Mouse (Mus musculus) right cerebral cortex, postnatal 36 days (tissue): ENCODE results near the gene Dnah1.

Source experiments
- DNase-seq, 2 experiments: peaks; one replicate each; pipeline ENCODE4 v3.0.0; 2022; ENCODE audit warnings: low spot score in 2 of 2, mixed read lengths in 1 of 2

The Dnah1 gene

GRCm38 (mm10) chr14:31233996-31234591 lies 89.6 kb downstream of the Dnah1 start:
- DNase-seq = peak; percentile 36 to 42

GRCm38 (mm10) chr14:31233070-31233995 lies 90.4 kb downstream of the Dnah1 start:
- DNase-seq = no peak

GRCm38 (mm10) chr14:31232404-31233069 lies 91.2 kb downstream of the Dnah1 start:
- no peak for DNase-seq

GRCm38 (mm10) chr14:31230442-31230841 lies 93.3 kb downstream of the Dnah1 start:
- no peak for DNase-seq

- no peak for DNase-seq
Measured at GRCm38 (mm10) chr14:31228234-31228633, 95.5 kb downstream of the Dnah1 start.

- peak in 1 of 2 experiments; percentile 44 for DNase-seq
Measured at GRCm38 (mm10) chr14:31226978-31227377, 96.7 kb downstream of the Dnah1 start.

- no peak for DNase-seq
Measured at GRCm38 (mm10) chr14:31217666-31218065, 106.0 kb downstream of the Dnah1 start, which contains the start of gene Sema3g. TSS of gene Sema3g (plus strand) at chr14:31217860.

- no peak for DNase-seq
Measured at GRCm38 (mm10) chr14:31216846-31217245, 106.8 kb downstream of the Dnah1 start, which contains the start of gene Nisch. TSS of gene Nisch (minus strand) at chr14:31216946.

GRCm38 (mm10) chr14:31215157-31216002 lies 108.3 kb downstream of the Dnah1 start:
- no peak for DNase-seq

GRCm38 (mm10) chr14:31214684-31215083 lies 109.0 kb downstream of the Dnah1 start:
- DNase-seq = no peak

GRCm38 (mm10) chr14:31213868-31214267 lies 109.8 kb downstream of the Dnah1 start:
- no peak for DNase-seq

- no peak for DNase-seq
Measured at GRCm38 (mm10) chr14:31212499-31212898, 111.2 kb downstream of the Dnah1 start.

- no peak for DNase-seq
Measured at GRCm38 (mm10) chr14:31211854-31212253, 111.8 kb downstream of the Dnah1 start.
